Mouse (Mus musculus): Measurements from ENCODE around the gene Agap2.

- TF ChIP-seq CTCF (IDR thresholded peaks at IDR 0.05; ENCODE audit: low read depth, low read length) (no peak), POLR2A (IDR thresholded peaks at IDR 0.05; ENCODE audit: borderline replicate concordance, low read depth, low read length) (no peak)
Observed at GRCm38 (mm10) chr10:127137896-127138295, 62.8 kb downstream of the Agap2 start.

All from bone marrow macrophage, adult 2 months (primary cell).